Mouse (Mus musculus) ES-E14 (cell line): ENCODE measurements around the gene Actn1. TPM values are rescaled to one million over a fixed set of nuclear protein-coding genes. Genes with fewer than 3 reads are reported as not detected.

Source experiments
- DNase-seq: peaks from one replicate; pipeline ENCODE4 v3.0.0-alpha.2; 2013; ENCODE audit warnings: low read depth, low spot score
- H3K27ac ChIP-seq: 2 replicates; pipeline ENCODE4 v1.5.1; 2012; ENCODE audit warnings: low read depth, mild to moderate bottlenecking, low read length, moderate library complexity, mixed read lengths; ENCODE audit not compliant: poor library complexity, insufficient read depth, severe bottlenecking
- H3K36me3 ChIP-seq: 2 replicates; pipeline ENCODE4 v1.6.1; 2012; ENCODE audit warnings: mild to moderate bottlenecking, low read length, moderate library complexity, mixed read lengths; ENCODE audit not compliant: control insufficient read depth, poor library complexity, insufficient read depth, severe bottlenecking
- H3K4me1 ChIP-seq, 2 experiments: fragments of 150-350 bp in 1 of 2; sonication (generic) in 1 of 2; 2 replicates each; pipeline ENCODE4 v1.6.1; 2012; ENCODE audit warnings: low read length in 2 of 2, mild to moderate bottlenecking in 1 of 2, mixed read lengths in 1 of 2; ENCODE audit not compliant: control insufficient read depth in 2 of 2, insufficient read depth in 2 of 2, poor library complexity in 1 of 2
- H3K4me3 ChIP-seq, 2 experiments: fragments of 150-350 bp in 1 of 2; sonication (generic) in 1 of 2; 2 replicates each; pipeline ENCODE4 v1.5.1; 2012; ENCODE audit warnings: low read length in 2 of 2, low read depth in 1 of 2, mild to moderate bottlenecking in 1 of 2, mixed read lengths in 1 of 2; ENCODE audit not compliant: insufficient read depth in 1 of 2, poor library complexity in 1 of 2, severe bottlenecking in 1 of 2
- H3K9ac ChIP-seq: 2 replicates; pipeline ENCODE4 v1.6.1; 2012; ENCODE audit warnings: low read depth, mild to moderate bottlenecking, low read length, mixed read lengths; ENCODE audit not compliant: poor library complexity, insufficient read depth, severe bottlenecking
- H3K9me3 ChIP-seq: fragments of 150-350 bp; sonication (generic); 2 replicates; pipeline ENCODE4 v1.6.1; 2012; ENCODE audit warnings: low read depth, mild to moderate bottlenecking, low read length; ENCODE audit not compliant: control insufficient read depth, insufficient read depth
- CHD2 ChIP-seq: IDR thresholded peaks from 2 replicates; pipeline ENCODE4 v1.6.1; 2014; ENCODE audit warnings: mild to moderate bottlenecking, low read depth, low read length, inconsistent platforms
- HCFC1 ChIP-seq: IDR thresholded peaks from 2 replicates; pipeline ENCODE4 v1.6.1; 2012; ENCODE audit warnings: low read length, inconsistent platforms, borderline replicate concordance; ENCODE audit not compliant: insufficient read depth
- MAFK ChIP-seq: IDR thresholded peaks from 2 replicates; pipeline ENCODE4 v1.6.1; 2014; ENCODE audit warnings: mild to moderate bottlenecking, low read depth, low read length, inconsistent platforms; ENCODE audit not compliant: insufficient read depth
- ZC3H11A ChIP-seq: IDR thresholded peaks from 2 replicates; pipeline ENCODE4 v1.6.1; 2012; ENCODE audit warnings: low read depth, mild to moderate bottlenecking, inconsistent platforms, low read length, borderline replicate concordance
- ZNF384 ChIP-seq: IDR thresholded peaks from 2 replicates; pipeline ENCODE4 v1.6.1; 2012; ENCODE audit warnings: low read depth, low read length, inconsistent platforms
- in situ Hi-C, 2 experiments: fragments of 600-800 bp; cut with MboI; formaldehyde crosslinking; loops; one replicate each; pipeline ENCODE4 v1.15.1; 2025; ENCODE audit warnings: low sequenced_read_pairs in 2 of 2, inconsistent platforms in 1 of 2; ENCODE audit not compliant: unreplicated experiment in 2 of 2
- total RNA-seq: library from RNA; depleted of rRNA; stranded (reverse); fragments of 300-350 nt; gene quantifications from 2 replicates; pipeline ENCODE4 v1.2.3, GENCODE M21; 2012; rRNA removed

Gene Actn1
- total RNA-seq, 1 experiment = 255 TPM

GRCm38 (mm10) chr12:80124756-80125155, 135.4 kb downstream of the Actn1 start:
- Histone ChIP-seq H3K9me3 (no peaks in the 10 kb centered on the region), H3K9ac (no peak overlapping the region), H3K27ac (no peak overlapping the region), H3K4me3 (no peak overlapping the region), H3K4me1 (peaks cover 3 to 26% of the 10 kb centered on the region in 2 experiments), H3K36me3 (peaks cover 10% of the 10 kb centered on the region; the same call in 1 of the 2 replicates)
- in situ Hi-C loops = loop anchor here in 1 of 2 experiments (25.0 kb wide), 2 partner anchors 512 to 762 kb away; no protein-coding TSS in a partner anchor
- TF ChIP-seq MAFK (no peak), HCFC1 (no peak), ZNF384 (no peak), CHD2 (no peak)
- no peak for DNase-seq

GRCm38 (mm10) chr12:80124211-80124610, 136.0 kb downstream of the Actn1 start:
- H3K27ac ChIP-seq = no peak overlapping the region

GRCm38 (mm10) chr12:80123227-80123803, 136.9 kb downstream of the Actn1 start:
- DNase-seq = no peak

More at GRCm38 (mm10) chr12:80124211-80124610, 136.0 kb downstream of the Actn1 start:
- Histone ChIP-seq H3K4me3 (no peak overlapping the region), H3K36me3 (peaks cover 10% of the 10 kb centered on the region; the same call in 1 of the 2 replicates), H3K9me3 (no peaks in the 10 kb centered on the region), H3K4me1 (peaks cover 3 to 23% of the 10 kb centered on the region in 2 experiments), H3K9ac (no peak overlapping the region)
- in situ Hi-C loops = no loop called here
- no peak for DNase-seq
- TF ChIP-seq MAFK (no peak), CHD2 (no peak), HCFC1 (no peak), ZC3H11A (no peak), ZNF384 (no peak)

GRCm38 (mm10) chr12:80121438-80121837, 138.7 kb downstream of the Actn1 start:
- Histone ChIP-seq H3K4me3 (no peak overlapping the region), H3K9ac (no peak overlapping the region), H3K9me3 (no peaks in the 10 kb centered on the region), H3K27ac (no peak overlapping the region), H3K4me1 (peaks cover 5 to 26% of the 10 kb centered on the region in 2 experiments), H3K36me3 (peaks cover 10% of the 10 kb centered on the region; the same call in 1 of the 2 replicates)
- no peak for DNase-seq
- in situ Hi-C loops = no loop called here
- TF ChIP-seq ZC3H11A = no peak
- no peak for TF ChIP-seq MAFK
- TF ChIP-seq ZNF384 = no peak
- no peak for TF ChIP-seq HCFC1
- TF ChIP-seq CHD2 = no peak

More at GRCm38 (mm10) chr12:80123227-80123803, 136.9 kb downstream of the Actn1 start:
- peaks cover 10% of the 10 kb centered on the region; the same call in 1 of the 2 replicates for H3K36me3 ChIP-seq
- H3K9ac ChIP-seq = no peak overlapping the region
- H3K27ac ChIP-seq = no peak overlapping the region
- H3K4me3 ChIP-seq = no peak overlapping the region
- in situ Hi-C loops = no loop called here
- TF ChIP-seq HCFC1 (no peak), MAFK (no peak), CHD2 (no peak), ZNF384 (no peak), ZC3H11A (no peak)
- no peaks in the 10 kb centered on the region for H3K9me3 ChIP-seq
- peaks cover 3 to 23% of the 10 kb centered on the region in 2 experiments for H3K4me1 ChIP-seq

GRCm38 (mm10) chr12:80118588-80118987, 141.6 kb downstream of the Actn1 start:
- no peak for DNase-seq
- TF ChIP-seq ZC3H11A (no peak), HCFC1 (no peak), CHD2 (no peak), MAFK (no peak)
- H3K27ac ChIP-seq = no peak overlapping the region
- H3K36me3 ChIP-seq = peaks cover 7% of the 10 kb centered on the region; the same call in 1 of the 2 replicates
- peaks cover 2 to 14% of the 10 kb centered on the region in 2 experiments; a peak in 2 of 4 replicates for H3K4me1 ChIP-seq
- no peak overlapping the region for H3K4me3 ChIP-seq
- in situ Hi-C loops = no loop called here
- H3K9me3 ChIP-seq = no peaks in the 10 kb centered on the region
- no peak overlapping the region for H3K9ac ChIP-seq

Other genes with a start within 250 kb of the Actn1 start
- 19.4 and 19.8 TPM in 2 replicates for gene Zfp36l1, start 147.4 kb downstream of the Actn1 start, total RNA-seq
- 5.8 and 9.0 TPM in 2 replicates for gene Dcaf5, start 176.2 kb upstream of the Actn1 start, total RNA-seq
- gene Exd2, start 202.7 kb upstream of the Actn1 start, total RNA-seq = 34.8 and 45.8 TPM in 2 replicates